Mouse (Mus musculus) neutrophil, adult 59 days (primary cell): ENCODE results near the gene Rem1. TPM values are rescaled to one million over a fixed set of nuclear protein-coding genes. Genes with fewer than 3 reads are reported as not detected.

Source experiments
- total RNA-seq, 2 experiments: library from RNA; stranded (reverse); gene quantifications; 1 replicate in 1 of 2; 2 replicates in 1 of 2; pipeline ENCODE4 v1.2.4; 2023

Rem1 gene
- total RNA-seq: 10 to 100 TPM; 10.2 to 11.2 TPM

GRCm38 (mm10) chr2:152626774-152627591 is at the start of gene Rem1:
Gene Rem1, plus strand, starts transcription at chr2:152626951.

GRCm38 (mm10) chr2:152580107-152580506 is 46.6 kb upstream of the Rem1 start, which contains the start of gene Defb19:
Gene Defb19, minus strand, starts transcription at chr2:152580312.

GRCm38 (mm10) chr2:152599299-152599698 is 27.5 kb upstream of the Rem1 start, which contains the start of gene Defb45:
Gene Defb45, minus strand, starts transcription at chr2:152599399.

GRCm38 (mm10) chr2:152604057-152604456 is 22.7 kb upstream of the Rem1 start, which contains the start of gene Defb36:
Gene Defb36, plus strand, starts transcription at chr2:152604327.

GRCm38 (mm10) chr2:152622953-152623352 is 3.8 kb upstream of the Rem1 start, which contains the start of gene Defb25:
Gene Defb25, minus strand, starts transcription at chr2:152623053.

GRCm38 (mm10) chr2:152669256-152669638 is 42.5 kb downstream of the Rem1 start, which contains the start of gene H13:
Gene H13, plus strand, starts transcription at chr2:152669461.

Other genes with a start within 250 kb of the Rem1 start
- gene Sox12, start 228.9 kb upstream of the Rem1 start, total RNA-seq: 1 to 10 TPM in 1 of 2 experiments, under 1 TPM in 1; 0.77 to 1.5 TPM
- gene Zcchc3, start 211.9 kb upstream of the Rem1 start, total RNA-seq: 1 to 10 TPM; 1.9 TPM
- under 1 TPM in 1 of 2 experiments, not detected in 1; 0.31 TPM for gene 6820408C15Rik, start 211.4 kb upstream of the Rem1 start, total RNA-seq
- not detected for gene Defb23, start 162.3 kb upstream of the Rem1 start, total RNA-seq
- gene Defb20, start 149.9 kb upstream of the Rem1 start, total RNA-seq: not detected
- gene Defb22, start 136.8 kb upstream of the Rem1 start, total RNA-seq: not detected
- not detected for gene Defb26, start 115.3 kb upstream of the Rem1 start, total RNA-seq
- gene Defb28, start 108.7 kb upstream of the Rem1 start, total RNA-seq: not detected
- not detected for gene Defb29, start 86.9 kb upstream of the Rem1 start, total RNA-seq
- gene Gm17416, start 57.6 kb upstream of the Rem1 start, total RNA-seq: not detected
- not detected for gene Defb21, start 54.2 kb upstream of the Rem1 start, total RNA-seq
- not detected for gene Defb19, start 46.6 kb upstream of the Rem1 start, total RNA-seq
- gene Defb45, start 27.6 kb upstream of the Rem1 start, total RNA-seq: not detected
- gene Defb36, start 22.6 kb upstream of the Rem1 start, total RNA-seq: not detected
- gene Defb25, start 3.9 kb upstream of the Rem1 start, total RNA-seq: 1 to 10 TPM in 1 of 2 experiments, not detected in 1; 1.7 TPM
- 100 to 1,000 TPM; 132 to 147 TPM for gene H13, start 42.5 kb downstream of the Rem1 start, total RNA-seq
- 10 to 100 TPM; 13.8 to 15.9 TPM for gene Mcts2, start 60.1 kb downstream of the Rem1 start, total RNA-seq
- gene Id1, start 109.3 kb downstream of the Rem1 start, total RNA-seq: 10 to 100 TPM; 48.3 to 57.3 TPM
- gene Cox4i2, start 127.2 kb downstream of the Rem1 start, total RNA-seq: under 1 TPM; 0.51 to 0.93 TPM
- 10 to 100 TPM; 29.6 to 30.5 TPM for gene Bcl2l1, start 204.8 kb downstream of the Rem1 start, total RNA-seq
- gene Tpx2, start 221.0 kb downstream of the Rem1 start, total RNA-seq: 10 to 100 TPM; 46.7 to 49.4 TPM